Mouse (Mus musculus): Measurements from ENCODE around the gene Sec61a1.

The Sec61a1 gene

DNA sequence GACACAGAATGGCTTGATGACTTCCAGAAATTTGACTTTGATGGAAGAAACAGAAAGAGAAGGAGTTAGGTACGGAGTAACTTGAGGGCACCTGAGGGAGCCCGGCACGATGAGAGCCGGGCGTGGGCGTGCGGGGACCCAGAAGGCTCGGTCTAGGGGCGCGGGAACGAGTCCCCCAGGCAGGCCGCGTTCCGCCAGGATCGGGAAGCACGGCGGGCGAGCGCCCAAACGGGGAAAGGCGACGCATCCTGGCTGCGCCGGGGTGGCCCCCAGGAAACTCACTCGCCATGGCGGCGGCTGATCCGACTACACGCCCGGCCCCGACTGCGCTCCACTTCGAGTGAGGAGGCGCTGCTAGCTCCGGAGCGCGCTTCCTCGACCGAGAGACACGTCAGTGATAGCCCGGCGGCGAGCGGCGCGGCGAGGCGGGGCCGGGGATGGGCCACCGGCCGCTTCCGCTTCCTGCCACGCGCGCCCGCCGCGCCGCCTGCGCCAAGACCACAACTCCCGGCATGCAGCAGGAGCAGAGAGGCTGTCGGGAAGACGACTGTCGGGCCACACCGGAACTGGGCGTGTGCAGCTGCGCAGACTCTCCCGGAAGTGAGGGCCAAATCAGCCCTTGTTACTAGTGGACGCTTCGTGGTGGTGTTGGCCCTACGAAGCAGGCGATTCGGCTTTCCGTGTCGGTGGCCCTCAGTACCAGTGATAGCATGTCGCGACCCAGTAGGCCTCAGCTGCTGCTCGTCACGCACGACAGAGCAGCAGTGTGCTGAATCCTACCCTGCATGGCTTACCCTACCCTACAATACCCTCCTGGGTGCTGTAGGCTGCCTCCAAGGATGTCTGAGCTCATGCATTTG lies at the start of gene Sec61a1:
Sec61a1 (minus strand) TSS at position 502 of the 860 bp plus-strand sequence.
- peak; percentile 81 to 86 for DNase-seq (ENCODE audit: low read depth in 1 of 2, low spot score in 2 of 2)

DNA sequence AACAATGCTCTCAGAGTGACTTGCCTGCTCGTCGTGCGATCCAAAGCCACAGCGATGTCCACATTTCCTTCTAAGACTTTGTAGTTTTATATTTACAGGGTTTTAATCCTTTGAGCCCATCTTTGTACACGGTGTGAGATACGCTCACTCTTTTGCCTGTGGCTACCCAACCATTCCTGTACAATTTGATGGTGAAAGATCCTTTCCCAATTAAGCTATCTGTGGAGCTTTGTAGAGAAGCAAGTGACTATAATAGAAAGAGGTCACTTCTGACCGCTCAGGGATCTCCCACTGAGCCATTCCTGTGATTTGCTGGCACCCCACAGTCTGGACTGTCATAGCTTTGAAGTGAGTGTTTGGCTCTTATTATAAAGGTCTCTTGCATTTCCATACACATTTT lies 48.0 kb upstream of the Sec61a1 start:
- DNase-seq (ENCODE audit: low read depth in 1 of 2, low spot score in 2 of 2), result no peak

DNA sequence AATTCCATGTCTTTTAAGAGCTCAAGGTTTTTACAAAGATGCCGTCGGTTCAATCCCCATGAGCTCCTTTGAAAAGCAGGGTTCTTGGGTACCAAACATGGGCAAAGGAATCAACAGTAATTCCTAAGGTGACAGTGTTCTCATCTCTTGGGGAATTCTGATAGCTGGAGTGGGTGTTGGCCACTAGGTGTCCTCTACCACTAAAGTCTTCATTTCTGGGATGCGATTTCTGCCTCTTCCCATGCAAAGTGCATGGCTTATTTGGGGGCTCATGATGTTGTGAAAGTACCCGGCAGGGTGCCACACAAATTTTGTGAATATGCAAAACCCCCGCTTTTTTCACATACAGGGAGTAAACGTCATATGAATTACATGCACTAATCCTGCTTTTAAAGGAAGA lies 46.3 kb upstream of the Sec61a1 start:
- DNase-seq (ENCODE audit: low read depth in 1 of 2, low spot score in 2 of 2), result no peak

DNA sequence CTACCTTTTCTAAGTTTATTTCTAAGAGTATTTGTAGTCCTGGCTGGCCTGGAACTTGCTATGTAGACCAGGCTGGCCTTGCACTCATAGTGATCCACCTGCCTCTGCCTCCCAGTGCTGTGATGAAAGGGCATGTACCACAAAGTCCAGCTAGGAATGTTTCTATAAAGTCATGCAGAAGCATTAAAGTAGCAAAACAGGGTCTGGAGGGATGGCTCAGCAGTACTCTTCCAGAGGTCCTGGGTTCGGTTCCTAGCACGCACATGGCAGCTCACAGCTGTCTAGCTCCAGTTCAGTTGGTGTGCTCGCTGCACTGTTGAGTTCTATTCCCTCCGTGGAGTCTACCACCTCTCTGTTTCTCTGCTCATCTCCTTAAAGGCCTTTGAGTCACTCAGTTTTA lies 41.5 kb upstream of the Sec61a1 start:
- no peak for DNase-seq (ENCODE audit: low read depth in 1 of 2, low spot score in 2 of 2)

DNA sequence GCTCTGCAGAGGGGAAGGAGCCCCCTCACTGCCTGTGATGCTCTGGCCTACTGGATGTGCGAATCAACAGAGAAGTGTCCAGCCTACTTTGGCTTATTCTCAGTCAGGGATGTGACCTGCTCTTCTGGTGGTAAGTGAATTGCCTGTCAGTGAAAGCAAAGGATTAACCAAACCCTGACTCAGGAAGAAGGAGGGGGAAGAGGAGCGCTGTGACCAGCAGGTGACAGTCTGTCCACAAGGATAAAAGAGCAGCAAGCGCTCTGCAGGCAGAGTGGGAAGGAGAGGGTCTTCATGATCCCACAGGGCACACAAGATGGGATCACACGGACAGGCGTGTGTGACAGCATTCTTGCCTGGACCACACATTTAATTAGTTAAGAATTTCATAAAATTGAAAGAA lies 41.0 kb upstream of the Sec61a1 start:
- no peak for DNase-seq (ENCODE audit: low read depth in 1 of 2, low spot score in 2 of 2)

DNA sequence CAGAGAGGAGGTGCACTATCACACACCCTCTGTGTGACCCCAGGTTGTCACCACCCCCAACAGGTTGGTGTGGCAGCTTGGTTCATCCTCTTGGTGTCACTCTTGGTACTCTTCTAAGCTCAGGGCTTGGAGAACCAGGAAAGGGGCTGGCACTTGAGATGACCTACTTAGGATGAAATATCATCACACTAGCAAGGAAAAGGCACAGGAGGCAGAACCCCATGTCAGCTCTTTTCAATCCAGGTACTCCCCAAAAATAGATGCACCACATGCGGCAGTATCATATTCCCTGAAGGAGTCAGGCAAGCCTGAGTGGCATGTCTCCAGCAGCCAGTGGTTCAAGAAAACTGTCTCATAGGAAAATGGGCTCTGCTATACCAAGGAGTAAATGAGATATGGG lies 39.4 kb upstream of the Sec61a1 start:
- DNase-seq (ENCODE audit: low read depth in 1 of 2, low spot score in 2 of 2), result no peak

DNA sequence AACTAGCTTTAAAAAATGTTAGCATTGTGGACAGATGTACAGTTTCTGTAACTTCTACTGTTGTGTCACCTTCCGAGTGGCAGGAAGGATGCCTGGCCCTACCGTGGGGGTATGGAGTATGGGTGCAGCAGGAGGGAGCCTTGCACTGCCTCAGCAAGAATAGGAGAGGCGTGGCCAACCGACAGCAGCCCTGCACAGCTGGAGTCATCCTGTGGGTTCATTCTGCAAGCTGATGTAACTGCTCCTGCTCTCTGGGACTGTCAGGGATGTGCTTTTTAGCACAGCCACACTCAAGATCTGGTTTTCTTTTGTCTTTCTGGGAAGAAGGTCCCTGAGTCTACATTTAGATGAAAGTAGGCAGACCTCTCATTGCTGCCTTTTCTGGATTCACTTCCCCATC lies 38.8 kb upstream of the Sec61a1 start:
- no peak for DNase-seq (ENCODE audit: low read depth in 1 of 2, low spot score in 2 of 2)

DNA sequence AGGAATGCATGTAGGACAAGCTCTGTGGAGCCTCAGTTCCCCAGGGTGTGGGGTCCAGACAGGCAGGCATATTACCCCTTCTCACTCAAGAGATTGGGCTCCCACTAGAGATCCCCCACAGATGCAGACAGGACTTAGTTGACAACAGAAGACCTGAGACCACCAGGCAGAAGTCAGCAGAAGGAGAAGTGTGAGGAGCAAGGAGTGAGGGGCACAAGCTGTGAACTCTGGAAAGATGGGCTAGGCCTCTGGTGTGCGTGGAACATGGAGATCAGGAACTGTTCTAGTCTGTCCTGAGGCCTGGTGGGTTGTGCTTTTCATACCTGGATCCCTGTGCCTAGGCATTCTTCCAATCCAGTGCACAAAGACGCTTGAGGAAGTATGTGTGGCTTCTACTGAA lies 31.2 kb upstream of the Sec61a1 start:
- no peak for DNase-seq (ENCODE audit: low read depth in 1 of 2, low spot score in 2 of 2)

DNA sequence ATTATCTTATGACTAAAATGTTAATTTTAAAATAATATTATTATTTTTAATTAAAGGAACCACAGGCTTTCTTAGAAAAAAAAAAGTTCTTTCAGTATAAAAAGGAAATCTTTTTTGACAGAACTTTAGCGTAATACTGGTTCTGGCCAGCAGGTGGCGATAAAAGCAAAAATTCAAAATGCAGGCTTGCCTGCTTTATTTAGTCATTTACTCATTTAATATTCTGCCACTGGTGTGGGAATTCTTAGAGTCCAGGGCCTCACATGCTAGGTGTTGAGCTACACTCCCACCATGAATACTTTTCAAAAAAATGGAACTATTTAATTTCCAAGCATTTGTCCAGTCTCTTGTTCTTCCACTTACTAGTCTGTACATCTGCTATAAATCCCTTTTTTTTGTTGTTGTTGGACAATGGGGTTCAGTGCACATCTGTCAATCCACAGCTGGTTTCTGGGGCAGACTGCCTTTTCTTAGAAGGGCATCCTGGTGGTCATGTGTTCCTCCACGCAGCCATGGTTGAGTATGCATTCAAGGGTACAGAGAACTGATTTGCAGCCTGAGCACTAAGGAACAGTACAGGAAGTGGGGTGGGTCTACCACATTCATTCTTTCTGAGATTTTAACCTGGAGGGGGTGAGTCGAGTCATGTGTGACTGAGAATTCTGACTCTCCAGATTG lies 30.6 kb upstream of the Sec61a1 start:
- DNase-seq (ENCODE audit: low read depth in 1 of 2, low spot score in 2 of 2), result peak in 1 of 2 experiments; percentile 19

DNA sequence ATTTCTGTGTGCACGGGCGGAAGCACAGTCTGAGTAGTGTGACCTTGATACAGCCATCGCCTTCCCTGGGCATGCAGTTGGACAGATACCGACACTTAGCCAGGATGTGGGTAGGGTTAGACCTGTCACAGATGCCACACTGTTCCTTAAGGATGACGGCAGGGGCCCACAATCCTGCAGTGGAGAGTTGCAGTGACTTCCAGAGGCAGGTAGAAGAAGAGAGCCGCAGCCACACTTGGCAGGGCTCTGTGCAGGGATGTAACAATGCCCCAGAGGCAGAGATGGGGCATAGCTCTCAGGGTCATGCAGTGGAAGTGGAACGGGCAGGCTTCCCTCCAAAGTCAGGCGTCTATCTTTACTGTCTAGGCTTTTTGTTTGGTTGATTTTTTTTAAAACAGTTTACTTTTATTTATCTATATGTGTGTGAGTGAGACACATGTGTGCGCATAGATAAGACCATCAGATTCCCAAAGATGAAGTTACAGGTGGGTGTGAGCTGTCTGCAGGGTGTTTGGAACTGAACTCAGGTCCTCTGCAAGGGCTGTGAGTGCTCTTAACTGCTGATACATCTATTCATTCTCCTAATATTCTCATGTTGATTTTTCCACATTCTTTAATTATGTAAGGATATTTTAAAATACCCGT lies 29.8 kb upstream of the Sec61a1 start:
- no peak for DNase-seq (ENCODE audit: low read depth in 1 of 2, low spot score in 2 of 2)

DNA sequence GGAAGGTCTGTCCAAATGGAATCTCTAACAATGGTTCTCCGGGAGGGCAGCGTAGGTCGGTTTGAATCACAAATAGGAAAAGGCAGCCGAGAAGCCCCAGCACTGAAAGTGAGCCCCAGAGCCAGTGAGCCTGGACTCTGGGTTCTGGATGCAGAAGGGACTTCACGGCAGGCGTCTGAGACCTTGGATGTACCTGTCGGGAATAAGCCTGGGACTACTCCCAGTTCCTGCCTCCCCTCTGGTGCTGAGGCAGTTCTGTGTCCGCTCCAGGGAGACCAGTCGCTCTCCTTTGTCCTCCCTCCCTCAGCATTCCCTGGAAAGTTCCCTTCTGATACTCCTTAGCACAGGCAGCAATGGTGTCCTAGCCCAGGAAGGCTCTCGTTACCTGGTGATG lies 26.7 kb upstream of the Sec61a1 start:
- no peak for DNase-seq (ENCODE audit: low read depth in 1 of 2, low spot score in 2 of 2)

DNA sequence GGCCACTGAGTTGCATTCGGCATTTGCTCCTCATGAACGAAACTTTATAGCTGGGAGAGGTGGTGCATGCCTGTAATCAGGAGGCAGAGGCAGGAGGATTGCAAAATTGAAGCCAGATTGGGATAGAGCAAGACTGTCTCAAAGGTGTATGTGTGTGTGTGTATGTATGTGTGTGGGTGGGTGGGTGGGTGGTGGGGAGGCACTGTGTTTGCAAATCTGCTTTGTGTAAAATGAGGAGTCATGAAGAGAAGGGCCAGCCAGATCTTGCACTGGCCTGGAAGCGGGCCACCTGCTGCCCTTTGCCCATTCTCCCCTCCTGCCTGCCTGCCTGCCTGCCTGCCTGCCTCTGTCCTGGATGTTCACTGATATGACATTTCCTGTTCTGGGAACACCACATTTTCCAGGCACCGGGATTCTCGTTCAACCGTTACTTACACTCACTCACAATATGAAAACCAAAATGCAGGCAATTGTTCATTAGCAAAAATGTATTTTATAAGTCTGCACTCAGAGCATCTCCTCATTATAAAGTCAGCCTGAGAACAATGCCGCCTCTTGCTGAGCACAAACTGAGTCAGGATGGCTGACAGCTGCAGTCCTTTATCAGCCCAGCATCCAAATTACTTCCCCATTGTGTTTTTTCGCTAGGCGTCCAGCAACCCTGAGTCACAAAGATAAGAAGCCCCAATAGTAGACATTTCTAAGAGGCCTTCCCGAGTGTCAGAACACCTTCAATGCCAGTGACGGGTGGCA lies 26.1 kb upstream of the Sec61a1 start:
- DNase-seq (ENCODE audit: low read depth in 1 of 2, low spot score in 2 of 2), result no peak

DNA sequence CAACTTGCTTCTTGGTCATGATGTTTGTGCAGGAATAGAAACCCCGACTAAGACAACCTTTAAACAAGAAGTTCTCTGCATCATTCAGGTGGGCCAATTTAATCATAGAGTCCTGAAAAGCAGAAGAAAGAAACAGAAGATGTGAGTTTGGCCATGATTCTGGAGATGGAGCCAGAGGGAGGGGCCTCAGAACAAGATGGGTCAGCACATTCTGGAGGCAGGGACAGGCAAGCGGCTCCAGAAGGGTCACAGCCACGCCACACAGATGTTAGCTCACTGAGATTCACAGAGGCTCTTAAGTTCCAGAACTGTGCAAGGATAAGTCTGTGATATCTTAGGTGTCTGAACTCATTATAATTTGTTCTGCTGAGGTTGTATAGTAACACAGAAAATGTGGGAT lies 25.5 kb upstream of the Sec61a1 start:
- DNase-seq (ENCODE audit: low read depth in 1 of 2, low spot score in 2 of 2), result no peak

DNA sequence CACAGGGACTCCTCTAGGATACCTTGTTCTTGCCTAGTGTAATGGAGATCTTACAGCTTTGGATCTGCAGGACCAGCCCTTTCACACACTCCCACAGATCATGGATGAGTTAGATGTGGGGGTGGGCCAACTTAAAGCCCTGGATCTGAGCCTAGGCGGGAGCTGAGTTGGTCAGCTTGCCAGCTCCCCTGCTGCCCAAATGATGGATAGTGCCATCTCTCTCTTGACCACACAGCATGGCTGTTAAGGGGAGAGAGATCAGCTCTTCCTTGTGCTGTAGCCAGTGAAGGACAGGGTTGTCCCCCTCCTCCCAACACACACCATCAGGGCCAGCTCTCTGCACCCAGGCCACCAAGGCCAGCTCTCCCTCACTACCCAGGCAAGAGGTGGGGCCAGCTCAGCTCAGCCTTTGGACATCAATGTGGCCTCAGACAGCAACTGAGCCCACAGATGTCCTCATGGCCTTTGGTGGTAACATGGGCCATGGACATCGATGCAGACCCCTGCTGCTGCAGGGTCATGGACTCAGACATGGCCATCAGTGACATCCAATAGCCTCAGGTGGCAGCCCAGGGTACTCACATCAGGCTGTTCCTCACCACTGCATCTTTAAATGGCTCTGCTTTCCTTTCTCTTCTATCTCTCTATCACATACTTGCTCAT lies 21.5 kb upstream of the Sec61a1 start:
- DNase-seq (ENCODE audit: low read depth in 1 of 2, low spot score in 2 of 2), result no peak

DNA sequence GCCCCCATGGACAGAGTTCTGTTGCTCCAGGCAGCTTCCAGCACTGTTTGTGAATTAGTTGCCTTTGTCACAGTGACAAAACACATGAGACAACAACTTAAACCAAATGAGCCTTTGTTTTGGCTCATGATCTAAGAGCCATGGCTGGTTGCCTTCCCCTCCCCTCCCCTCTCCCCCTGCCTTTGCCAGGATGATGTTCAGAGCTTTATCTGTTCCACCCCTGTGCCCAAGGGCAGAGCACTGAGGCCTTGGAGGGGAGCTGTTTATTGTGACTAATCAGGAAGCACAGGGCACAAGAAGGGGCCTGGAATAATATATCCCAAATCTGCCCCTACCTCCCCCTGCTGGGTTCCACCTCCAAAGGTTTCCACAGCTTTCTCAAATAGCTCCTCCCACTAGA lies 11.6 kb upstream of the Sec61a1 start:
- no peak for DNase-seq (ENCODE audit: low read depth in 1 of 2, low spot score in 2 of 2)

DNA sequence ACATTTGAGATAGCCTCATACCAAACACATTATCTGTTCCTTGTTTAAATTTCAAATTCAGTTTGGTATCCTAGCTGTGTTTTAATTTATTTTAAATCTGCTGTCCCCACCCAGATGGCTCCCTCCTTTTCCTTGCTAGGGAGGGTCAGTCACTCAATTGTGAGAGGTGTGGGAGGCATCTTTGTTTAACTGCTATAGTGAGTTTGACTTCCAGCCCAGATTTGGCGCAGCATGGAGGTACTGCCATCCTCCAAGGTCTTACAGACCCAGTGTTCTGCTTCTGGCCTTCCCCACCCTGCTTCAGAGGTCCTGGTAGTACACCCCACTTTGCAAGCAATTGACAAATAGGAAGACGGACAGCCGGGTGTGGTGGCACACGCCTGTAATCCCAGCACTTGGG lies 5.4 kb upstream of the Sec61a1 start:
- no peak for DNase-seq (ENCODE audit: low read depth in 1 of 2, low spot score in 2 of 2)

DNA sequence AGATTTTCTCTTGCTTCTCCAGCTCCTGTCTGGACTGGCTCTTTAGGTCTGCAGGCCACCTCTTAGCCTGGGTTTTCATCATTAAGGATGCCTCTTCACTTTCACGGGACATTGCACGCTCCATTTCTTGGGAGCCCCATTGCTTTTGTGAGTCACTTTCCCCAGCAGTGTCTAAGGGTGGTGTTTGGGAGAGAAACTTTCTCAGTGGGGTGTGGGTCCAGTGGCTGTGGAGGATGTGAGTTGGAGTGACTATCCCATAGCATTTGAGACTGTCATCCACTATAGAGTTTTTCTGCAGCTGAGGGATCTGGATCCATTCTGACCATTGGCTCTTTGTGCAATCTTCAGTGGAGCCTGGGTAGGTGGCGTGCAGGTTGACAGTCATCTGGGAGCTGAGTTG lies 4.7 kb upstream of the Sec61a1 start:
- no peak for DNase-seq (ENCODE audit: low read depth in 1 of 2, low spot score in 2 of 2)

DNA sequence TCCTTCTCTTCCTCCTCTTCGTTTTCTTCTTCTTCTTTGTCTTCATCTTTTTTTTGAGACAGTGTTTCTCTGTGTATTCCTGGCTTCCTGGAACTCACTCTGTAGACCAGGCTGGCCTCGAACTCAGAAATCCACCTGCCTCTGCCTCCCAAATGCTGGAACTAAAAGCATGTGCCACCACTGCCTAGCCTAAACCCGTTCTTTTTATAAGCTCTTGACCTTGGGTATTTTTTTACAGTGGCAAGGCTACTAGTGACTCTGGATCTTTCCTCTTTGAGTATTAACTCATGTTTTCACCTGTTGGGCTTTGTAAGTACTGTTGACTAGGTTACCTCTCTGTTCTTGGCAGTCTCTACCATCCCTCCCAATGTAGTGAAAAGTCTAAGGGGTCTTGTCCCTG lies 4.3 kb upstream of the Sec61a1 start:
- DNase-seq (ENCODE audit: low read depth in 1 of 2, low spot score in 2 of 2), result no peak

DNA sequence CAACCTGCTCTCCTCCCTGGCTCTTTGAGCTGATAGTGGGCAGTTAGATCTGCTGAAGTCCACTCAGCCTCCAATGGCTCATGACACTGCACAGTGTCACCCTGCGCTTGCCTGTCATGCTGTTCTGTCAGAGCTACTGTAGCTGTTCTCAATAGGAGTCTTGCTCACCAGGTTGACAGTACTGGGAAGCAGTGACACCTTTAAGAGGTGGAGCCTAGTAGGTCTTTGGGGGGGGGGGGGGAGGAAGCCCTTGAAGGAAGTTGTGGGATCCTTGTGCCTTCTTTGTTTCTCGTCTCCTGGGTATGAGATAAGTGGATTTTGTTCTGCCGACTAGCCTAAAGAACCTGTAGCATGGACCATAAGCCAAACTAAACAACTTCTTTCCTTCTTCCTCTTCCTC lies 3.9 kb upstream of the Sec61a1 start:
- no peak for DNase-seq (ENCODE audit: low read depth in 1 of 2, low spot score in 2 of 2)

DNA sequence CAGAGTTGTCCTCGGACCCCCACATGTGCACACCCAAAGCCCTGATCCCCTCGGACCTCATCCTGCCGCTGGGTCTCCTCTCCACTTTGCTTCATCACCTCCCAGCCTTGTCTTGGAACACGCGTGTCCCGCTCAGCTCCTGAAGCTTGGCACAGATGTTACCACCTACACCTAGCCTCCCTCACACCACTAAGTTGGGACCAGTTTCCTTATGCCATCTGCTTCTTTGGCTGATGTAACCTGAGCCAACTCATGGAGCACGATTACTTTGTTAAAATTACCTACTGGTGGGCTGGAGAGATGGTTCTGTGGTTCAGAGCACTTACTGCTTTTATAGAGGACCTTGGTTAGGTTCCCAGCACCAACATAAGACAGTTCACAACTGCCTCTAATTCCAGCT lies 3.1 kb upstream of the Sec61a1 start:
- DNase-seq (ENCODE audit: low read depth in 1 of 2, low spot score in 2 of 2), result no peak

Data from monocyte, adult 2 months (primary cell).